Mouse (Mus musculus) heart, adult 2 months (tissue): ENCODE measurements around the gene Mterf2.

Experiments used
- CTCF ChIP-seq: fragments of 200-600 bp; IDR thresholded peaks from 2 replicates; pipeline ENCODE4 v1.8.1; 2022; ENCODE audit warnings: antibody characterized with exemption, mild to moderate bottlenecking, moderate library complexity
- EP300 ChIP-seq: fragments of 200-500 bp; IDR thresholded peaks from 2 replicates; pipeline ENCODE4 v1.6.1; 2011; ENCODE audit warnings: low read depth, low read length, control low read depth; ENCODE audit not compliant: insufficient read depth
- POLR2A ChIP-seq: fragments of 200-500 bp; IDR thresholded peaks from 2 replicates; pipeline ENCODE4 v1.6.1; 2011; ENCODE audit warnings: mild to moderate bottlenecking, low read depth, low read length, control low read depth; ENCODE audit not compliant: insufficient read depth

DNA sequence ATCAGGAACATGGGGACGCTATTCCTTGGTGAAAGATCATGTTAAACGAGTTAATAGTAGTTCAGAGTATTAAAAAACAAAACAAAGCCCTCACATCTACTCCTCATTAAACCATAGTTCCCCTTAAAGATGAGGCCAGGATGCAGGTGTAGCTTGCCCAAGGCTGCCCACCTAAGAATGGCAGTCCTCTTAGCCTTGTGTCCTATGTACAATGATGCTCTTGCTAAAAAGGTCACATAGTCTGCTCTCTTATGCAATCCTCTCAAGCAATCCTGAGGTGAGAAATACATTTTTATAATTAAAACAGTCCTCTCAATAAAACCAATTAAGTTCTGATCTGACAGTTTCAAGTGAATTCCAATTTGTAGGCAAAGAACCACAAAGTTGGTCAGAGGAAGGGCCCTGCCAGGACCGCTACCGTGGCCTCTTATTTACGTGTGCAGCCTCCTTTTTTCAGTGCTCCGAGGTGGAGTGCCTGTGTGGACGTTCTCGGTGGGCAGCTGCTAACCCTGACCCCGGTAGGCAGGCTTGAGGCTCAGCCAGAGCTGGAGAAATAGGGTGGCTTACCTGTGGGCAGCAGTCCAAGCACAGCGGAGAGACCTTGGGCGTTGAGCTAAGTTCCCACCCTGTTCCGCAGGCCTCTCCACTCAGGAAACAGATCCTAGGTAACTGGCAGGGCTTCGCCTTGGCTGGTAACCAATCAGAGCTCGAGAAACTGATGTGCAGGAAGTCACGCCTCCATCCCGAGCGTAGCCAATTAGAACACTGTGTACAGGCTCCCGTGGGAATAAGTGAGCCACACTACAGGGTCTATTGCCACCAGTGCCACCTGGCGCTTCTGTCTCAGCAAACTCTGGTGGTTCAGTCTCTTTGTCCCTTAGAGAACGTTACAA lies at the start of gene Mterf2:
- TF ChIP-seq EP300 (no peak), CTCF (peak; percentile 57), POLR2A (peak; percentile 48; the same call in 1 of the 2 replicates)
